Mouse (Mus musculus) neural tube, embryonic 13.5 days (tissue): ENCODE measurements around the gene Agrp. TPM values are rescaled to one million over a fixed set of nuclear protein-coding genes. Genes with fewer than 3 reads are reported as not detected.
A peak's percentile ranks its signal among the peaks of the same experiment; 100 is the strongest.
"Not testable (repeated sequence)": the region's sequence is repeated elsewhere in the genome, so short reads cannot be mapped to it uniquely, and the experiment has no call there.

Experiments
- ATAC-seq: fragments of 200-750 bp; cut with Nextera tagmentation; 2 replicates; pipeline ENCODE4 v1.8.0; 2017; ENCODE audit warnings: low read depth, mild to moderate bottlenecking, moderate TSS enrichment, moderate library complexity
- H3K27ac ChIP-seq: fragments of 300-500 bp; sonication (generic); replicated peaks from 2 replicates; pipeline ENCODE4 v1.5.1; 2015; ENCODE audit warnings: moderate library complexity, mild to moderate bottlenecking, inconsistent platforms
- H3K27me3 ChIP-seq: fragments of 300-500 bp; sonication (generic); 2 replicates; pipeline ENCODE4 v1.6.1; 2015; ENCODE audit warnings: mild to moderate bottlenecking, inconsistent platforms
- H3K36me3 ChIP-seq: fragments of 300-500 bp; sonication (generic); 2 replicates; pipeline ENCODE4 v1.6.1; 2015; ENCODE audit warnings: mild to moderate bottlenecking, inconsistent platforms
- H3K4me1 ChIP-seq: fragments of 300-500 bp; sonication (generic); replicated peaks from 2 replicates; pipeline ENCODE4 v1.6.1; 2015; ENCODE audit warnings: inconsistent platforms
- H3K4me2 ChIP-seq: fragments of 300-500 bp; sonication (generic); 2 replicates; pipeline ENCODE4 v1.6.1; 2015; ENCODE audit warnings: inconsistent platforms, mild to moderate bottlenecking, moderate library complexity
- H3K4me3 ChIP-seq: fragments of 300-500 bp; sonication (generic); 2 replicates; pipeline ENCODE4 v1.5.1; 2015; ENCODE audit warnings: mild to moderate bottlenecking, inconsistent platforms
- H3K9ac ChIP-seq: fragments of 300-500 bp; sonication (generic); 2 replicates; pipeline ENCODE4 v1.6.1; 2015; ENCODE audit warnings: moderate library complexity, mild to moderate bottlenecking, inconsistent platforms
- H3K9me3 ChIP-seq: fragments of 300-500 bp; sonication (generic); 2 replicates; pipeline ENCODE4 v1.6.1; 2016; ENCODE audit warnings: inconsistent platforms
- WGBS: fragments of 180-500 bp; shearing (Covaris S2); methylation state at CpG from one replicate; pipeline ENCODE4 v1.1.7; 2015; 5-methylcytosine and 5-hydroxymethylcytosine counted together
- polyA plus RNA-seq: library from polyadenylated mRNA; unstranded; fragments of >200 nt; fragmentation: Nextera tagmentation; extraction: Ambion mirVana; gene quantifications from 2 replicates; pipeline ENCODE4 v1.2.1, GENCODE M21; 2015

Gene Agrp
- polyA plus RNA-seq, 1 experiment from 2014 or later, result 2.0 TPM

GRCm38 (mm10) chr8:105609355-105609754, 27.8 kb downstream of the Agrp start:
- WGBS, result 74% methylated on average over 2 of the region's 2 CpGs
- no peak for ATAC-seq
- no peak overlapping the region for H3K4me2 ChIP-seq
- H3K27ac ChIP-seq, result no peak overlapping the region
- no peak overlapping the region for H3K4me3 ChIP-seq
- H3K27me3 ChIP-seq, result peaks cover 32% of the 10 kb centered on the region
- no peak overlapping the region for H3K9ac ChIP-seq
- H3K9me3 ChIP-seq, result no peaks in the 10 kb centered on the region
- H3K36me3 ChIP-seq, result no peaks in the 10 kb centered on the region
- peaks cover 42% of the 10 kb centered on the region for H3K4me1 ChIP-seq

- no peak overlapping the region for H3K9ac ChIP-seq
- H3K9me3 ChIP-seq, result no peaks in the 10 kb centered on the region
- H3K36me3 ChIP-seq, result no peaks in the 10 kb centered on the region
- H3K27me3 ChIP-seq, result peaks cover 23% of the 10 kb centered on the region
- no peak overlapping the region for H3K4me3 ChIP-seq
- no peak overlapping the region for H3K27ac ChIP-seq
- peak overlapping the region; percentile 92; the same call in 1 of the 2 replicates for H3K4me2 ChIP-seq
- ATAC-seq, result no peak
- peaks cover 29% of the 10 kb centered on the region for H3K4me1 ChIP-seq
- 33% methylated on average over 4 of the region's 4 CpGs for WGBS
These were observed 29.5 kb downstream of the Agrp start for GRCm38 (mm10) chr8:105607684-105608083.

GRCm38 (mm10) chr8:105607062-105607461, 30.1 kb downstream of the Agrp start:
- Histone ChIP-seq H3K27me3 (peaks cover 17% of the 10 kb centered on the region), H3K9me3 (no peaks in the 10 kb centered on the region), H3K36me3 (no peaks in the 10 kb centered on the region), H3K4me1 (peaks cover 28% of the 10 kb centered on the region), H3K4me2 (peak overlapping the region; percentile 92), H3K27ac (peak overlapping the region; percentile 93), H3K9ac (peak overlapping the region; percentile 97), H3K4me3 (peak overlapping the region; percentile 89)
- WGBS, result 5% methylated on average over 10 of the region's 10 CpGs
- ATAC-seq, result no peak

- Histone ChIP-seq H3K27ac (peak overlapping the region; percentile 93), H3K4me3 (peak overlapping the region; percentile 89), H3K9me3 (no peaks in the 10 kb centered on the region), H3K27me3 (peaks cover 10% of the 10 kb centered on the region), H3K4me2 (peak overlapping the region; percentile 92), H3K36me3 (no peaks in the 10 kb centered on the region), H3K9ac (peak overlapping the region; percentile 97), H3K4me1 (peaks cover 28% of the 10 kb centered on the region)
- ATAC-seq, result peak; percentile 71
- 1% methylated on average over 30 of the region's 30 CpGs for WGBS
These were observed 30.8 kb downstream of the Agrp start for GRCm38 (mm10) chr8:105606189-105607023.

- Histone ChIP-seq H3K4me2 (peak overlapping the region; percentile 92), H3K36me3 (no peaks in the 10 kb centered on the region), H3K9me3 (no peaks in the 10 kb centered on the region), H3K4me1 (peaks cover 28% of the 10 kb centered on the region), H3K9ac (peak overlapping the region; percentile 97), H3K4me3 (peak overlapping the region; percentile 89), H3K27me3 (peaks cover 4% of the 10 kb centered on the region), H3K27ac (peak overlapping the region; percentile 93)
- peak; percentile 32 for ATAC-seq
- 1% methylated on average over 37 of the region's 39 CpGs for WGBS
These were observed 31.6 kb downstream of the Agrp start for GRCm38 (mm10) chr8:105605491-105606188.

GRCm38 (mm10) chr8:105604804-105605381, 32.3 kb downstream of the Agrp start, which contains the start of gene Ripor1:
Ripor1 (plus strand) TSS chr8:105605255.
- H3K27ac ChIP-seq, result peak within 1 kb of the TSS; percentile 93
- H3K4me1 ChIP-seq, result peaks cover 28% of the 10 kb centered on the region
- peak within 1 kb of the TSS; percentile 89 for H3K4me3 ChIP-seq
- WGBS, result under 1% methylated on average over 17 of the region's 42 CpGs
- peaks cover 4% of the 10 kb centered on the region for H3K27me3 ChIP-seq
- H3K36me3 ChIP-seq, result no peaks in the 10 kb centered on the region
- H3K9me3 ChIP-seq, result no peaks in the 10 kb centered on the region
- peak within 1 kb of the TSS; percentile 97 for H3K9ac ChIP-seq
- peak within 1 kb of the TSS; percentile 92 for H3K4me2 ChIP-seq
- peak; percentile 74 for ATAC-seq

- not testable (repeated sequence) for H3K27ac ChIP-seq, H3K36me3 ChIP-seq, H3K9ac ChIP-seq, H3K9me3 ChIP-seq, H3K4me2 ChIP-seq, ATAC-seq, H3K4me3 ChIP-seq, H3K27me3 ChIP-seq
- WGBS, result 77% methylated on average over 3 of the region's 3 CpGs
- peaks cover 25% of the 10 kb centered on the region for H3K4me1 ChIP-seq
These were observed 34.7 kb downstream of the Agrp start for GRCm38 (mm10) chr8:105602540-105602939.

GRCm38 (mm10) chr8:105601301-105601700, 35.9 kb downstream of the Agrp start:
- no peak overlapping the region for H3K27ac ChIP-seq
- H3K4me3 ChIP-seq, result no peak overlapping the region
- peaks cover 19% of the 10 kb centered on the region for H3K4me1 ChIP-seq
- H3K27me3 ChIP-seq, result peaks cover 4% of the 10 kb centered on the region
- WGBS, result 67% methylated on average over 5 of the region's 5 CpGs
- no peaks in the 10 kb centered on the region for H3K36me3 ChIP-seq
- no peaks in the 10 kb centered on the region for H3K9me3 ChIP-seq
- no peak overlapping the region for H3K4me2 ChIP-seq
- ATAC-seq, result no peak
- H3K9ac ChIP-seq, result no peak overlapping the region

- 87% methylated on average over 6 of the region's 6 CpGs for WGBS
- H3K27me3 ChIP-seq, result peaks cover 15% of the 10 kb centered on the region
- no peaks in the 10 kb centered on the region for H3K9me3 ChIP-seq
- ATAC-seq, result no peak
- no peak overlapping the region for H3K4me3 ChIP-seq
- no peak overlapping the region for H3K9ac ChIP-seq
- H3K36me3 ChIP-seq, result no peaks in the 10 kb centered on the region
- 0 out of 2 replicates have a peak, but pooled peaks cover 8% of the 10 kb centered on the region for H3K4me1 ChIP-seq
- H3K4me2 ChIP-seq, result no peak overlapping the region
- no peak overlapping the region for H3K27ac ChIP-seq
These were observed 38.4 kb downstream of the Agrp start for GRCm38 (mm10) chr8:105598777-105599176.

GRCm38 (mm10) chr8:105596362-105597034, 40.7 kb downstream of the Agrp start:
- H3K9me3 ChIP-seq, result no peaks in the 10 kb centered on the region
- H3K4me2 ChIP-seq, result peak overlapping the region; percentile 31
- H3K9ac ChIP-seq, result no peak overlapping the region
- H3K4me3 ChIP-seq, result 0 out of 2 replicates have a peak overlapping the region, but pooled peaks have one; percentile 9
- H3K4me1 ChIP-seq, result 0 out of 2 replicates have a peak, but pooled peaks cover 8% of the 10 kb centered on the region
- no peak overlapping the region for H3K27ac ChIP-seq
- peak; percentile 47 for ATAC-seq
- WGBS, result 4% methylated on average over 14 of the region's 14 CpGs
- no peaks in the 10 kb centered on the region for H3K36me3 ChIP-seq
- H3K27me3 ChIP-seq, result peaks cover 11% of the 10 kb centered on the region; the same call in 1 of the 2 replicates

GRCm38 (mm10) chr8:105594451-105595242, 42.5 kb downstream of the Agrp start:
- Histone ChIP-seq H3K27ac (no peak overlapping the region), H3K4me1 (0 out of 2 replicates have a peak, but pooled peaks cover 8% of the 10 kb centered on the region), H3K4me3 (no peak overlapping the region), H3K9me3 (no peaks in the 10 kb centered on the region), H3K27me3 (peaks cover 11% of the 10 kb centered on the region; the same call in 1 of the 2 replicates), H3K9ac (no peak overlapping the region), H3K4me2 (no peak overlapping the region), H3K36me3 (no peaks in the 10 kb centered on the region)
- ATAC-seq, result no peak
- WGBS, result 80% methylated on average over 18 of the region's 18 CpGs
